Mouse (Mus musculus): Measurements from ENCODE around the gene Oprl1.

The Oprl1 gene

GRCm38 (mm10) chr2:181714903-181715326, at the start of gene Oprl1:
Gene Oprl1 (plus strand): TSS chr2:181715016.
- DNase-seq (ENCODE audit: low read depth): no peak

GRCm38 (mm10) chr2:181670285-181670912, 44.4 kb upstream of the Oprl1 start:
- DNase-seq (ENCODE audit: low read depth): no peak

- DNase-seq (ENCODE audit: low read depth): no peak
Measured at GRCm38 (mm10) chr2:181670913-181671311, 43.9 kb upstream of the Oprl1 start.

GRCm38 (mm10) chr2:181671326-181671725, 43.5 kb upstream of the Oprl1 start, which contains the start of gene Sox18:
Gene Sox18 (minus strand): TSS chr2:181671640.
- DNase-seq (ENCODE audit: low read depth): no peak

GRCm38 (mm10) chr2:181671984-181672383, 42.8 kb upstream of the Oprl1 start:
- no peak for DNase-seq (ENCODE audit: low read depth)

- no peak for DNase-seq (ENCODE audit: low read depth)
Measured at GRCm38 (mm10) chr2:181673501-181673900, 41.3 kb upstream of the Oprl1 start.

GRCm38 (mm10) chr2:181674934-181675333, 39.9 kb upstream of the Oprl1 start:
- no peak for DNase-seq (ENCODE audit: low read depth)

GRCm38 (mm10) chr2:181675454-181675853, 39.4 kb upstream of the Oprl1 start:
- DNase-seq (ENCODE audit: low read depth): no peak

GRCm38 (mm10) chr2:181676424-181676823, 38.4 kb upstream of the Oprl1 start:
- DNase-seq (ENCODE audit: low read depth): no peak

- DNase-seq (ENCODE audit: low read depth): no peak
Measured at GRCm38 (mm10) chr2:181677096-181677754, 37.6 kb upstream of the Oprl1 start.

GRCm38 (mm10) chr2:181677755-181678098, 37.1 kb upstream of the Oprl1 start:
- DNase-seq (ENCODE audit: low read depth): no peak

- peak; percentile 72 for DNase-seq (ENCODE audit: low read depth)
Measured at GRCm38 (mm10) chr2:181678780-181679179, 36.0 kb upstream of the Oprl1 start.

- peak; percentile 58 for DNase-seq (ENCODE audit: low read depth)
Measured at GRCm38 (mm10) chr2:181679951-181680715, 34.7 kb upstream of the Oprl1 start, which contains the start of gene Tcea2. Gene Tcea2 (plus strand): TSS chr2:181680310.

- no peak for DNase-seq (ENCODE audit: low read depth)
Measured at GRCm38 (mm10) chr2:181680716-181681117, 34.1 kb upstream of the Oprl1 start.

- DNase-seq (ENCODE audit: low read depth): no peak
Measured at GRCm38 (mm10) chr2:181681978-181682377, 32.8 kb upstream of the Oprl1 start.

GRCm38 (mm10) chr2:181683381-181683780, 31.4 kb upstream of the Oprl1 start:
- no peak for DNase-seq (ENCODE audit: low read depth)

GRCm38 (mm10) chr2:181684713-181685112, 30.1 kb upstream of the Oprl1 start:
- DNase-seq (ENCODE audit: low read depth): no peak

GRCm38 (mm10) chr2:181685686-181686085, 29.1 kb upstream of the Oprl1 start:
- no peak for DNase-seq (ENCODE audit: low read depth)

- DNase-seq (ENCODE audit: low read depth): no peak
Measured at GRCm38 (mm10) chr2:181687586-181687985, 27.2 kb upstream of the Oprl1 start.

GRCm38 (mm10) chr2:181689466-181690160, 25.2 kb upstream of the Oprl1 start:
- DNase-seq (ENCODE audit: low read depth): no peak

GRCm38 (mm10) chr2:181691083-181691482, 23.7 kb upstream of the Oprl1 start:
- DNase-seq (ENCODE audit: low read depth): no peak

GRCm38 (mm10) chr2:181691571-181691970, 23.2 kb upstream of the Oprl1 start:
- DNase-seq (ENCODE audit: low read depth): no peak

Measured in c-Kit-positive CD71-positive TER-119-negative erythroid progenitor cells, embryonic 14.5 days (primary cell).